Mouse (Mus musculus) lung, adult 2 months (tissue): Measurements from ENCODE around the gene Ttc9b.

ENCODE experiments used
- CTCF ChIP-seq: fragments of 200-500 bp; IDR thresholded peaks from 2 replicates; pipeline ENCODE4 v1.5.1; 2011; ENCODE audit warnings: mild to moderate bottlenecking, low read length, control low read depth; ENCODE audit not compliant: insufficient read depth
- POLR2A ChIP-seq: fragments of 200-500 bp; IDR thresholded peaks from 2 replicates; pipeline ENCODE4 v1.6.1; 2011; ENCODE audit warnings: low read depth, mild to moderate bottlenecking, control low read depth, low read length, borderline replicate concordance; ENCODE audit errors: extremely low read depth

- no peak for TF ChIP-seq CTCF
- TF ChIP-seq POLR2A, result no peak
Measured at GRCm38 (mm10) chr7:27608130-27608529, 45.6 kb upstream of the Ttc9b start.
